Comparison of ENCODE assay signal across 15 mouse cellular contexts in genomic region chr8:41472992-41473699, GRCm38 (mm10).
"Had no signal": no experiment of that assay in that cellular context is flagged by ENCODE, and none has a peak within 500 bp of the region (broad histone marks: within the 10 kb centered on the region; RNA-seq: fewer than 3 reads in every experiment).

No protein-coding gene starts in this region.

- DNase-seq: kidney, adult 11 months; kidney, adult 9 months; kidney, postnatal 10 days; layer of hippocampus, adult 9-11 months; right cerebral cortex, adult 18-20 months; right cerebral cortex, postnatal 25 days; thymus, adult 18-20 months; thymus, postnatal 14 days had no signal

- H3K4me3 ChIP-seq: limb, embryonic 12.5 days; liver, embryonic 12.5 days; megakaryocyte, embryonic 14.5 days; midbrain, embryonic 12.5 days had no signal

- H3K4me1 ChIP-seq: limb, embryonic 12.5 days; liver, embryonic 12.5 days; megakaryocyte, embryonic 14.5 days; midbrain, embryonic 12.5 days had no signal

- H3K4me2 ChIP-seq: limb, embryonic 12.5 days; liver, embryonic 12.5 days; midbrain, embryonic 12.5 days had no signal

- H3K27ac ChIP-seq: limb, embryonic 12.5 days; liver, embryonic 12.5 days; macrophage; midbrain, embryonic 12.5 days had no signal

- ATAC-seq: liver, embryonic 12.5 days; lung, postnatal 0 days; midbrain, embryonic 16.5 days had no signal

- H3K36me3 ChIP-seq: limb, embryonic 12.5 days; liver, embryonic 12.5 days; midbrain, embryonic 12.5 days had no signal

- H3K27me3 ChIP-seq: limb, embryonic 12.5 days; liver, embryonic 12.5 days; megakaryocyte, embryonic 14.5 days; midbrain, embryonic 12.5 days had no signal

- H3K9me3 ChIP-seq: limb, embryonic 12.5 days; liver, embryonic 12.5 days; megakaryocyte, embryonic 14.5 days; midbrain, embryonic 12.5 days had no signal

- H3K9ac ChIP-seq: limb, embryonic 12.5 days; liver, embryonic 12.5 days; midbrain, embryonic 12.5 days had no signal
